Mouse (Mus musculus): ENCODE measurements around the gene Klhl3. TPM values are rescaled to one million over a fixed set of nuclear protein-coding genes. Genes with fewer than 3 reads are reported as not detected.

Klhl3 gene
- polyA plus RNA-seq, 1 experiment = not detected

GRCm38 (mm10) chr13:58066081-58066495 lies 47.3 kb downstream of the Klhl3 start:
- peaks cover 4% of the 10 kb centered on the region; the same call in 1 of the 2 replicates for H3K36me3 ChIP-seq (ENCODE audit: control insufficient read depth)
- no peak for TF ChIP-seq GATA1 (IDR thresholded peaks at IDR 0.05; ENCODE audit: low read length)
- TF ChIP-seq TAL1 (IDR thresholded peaks at IDR 0.05; ENCODE audit: low read length) = no peak
- no peak overlapping the region for H3K4me3 ChIP-seq (replicated peaks)
- H3K27me3 ChIP-seq (ENCODE audit: control insufficient read depth) = no peaks in the 10 kb centered on the region; the same call in 1 of the 2 replicates
- H3K4me1 ChIP-seq (ENCODE audit: control insufficient read depth) = peaks cover 6% of the 10 kb centered on the region; the same call in 1 of the 2 replicates
- no peaks in the 10 kb centered on the region for H3K9me3 ChIP-seq (ENCODE audit: control insufficient read depth, low read length)

GRCm38 (mm10) chr13:58065316-58065715 lies 48.1 kb downstream of the Klhl3 start:
- peaks cover 4% of the 10 kb centered on the region; the same call in 1 of the 2 replicates for H3K36me3 ChIP-seq (ENCODE audit: control insufficient read depth)
- H3K4me3 ChIP-seq (replicated peaks) = no peak overlapping the region
- H3K9me3 ChIP-seq (ENCODE audit: control insufficient read depth, low read length) = no peaks in the 10 kb centered on the region
- peaks cover 6% of the 10 kb centered on the region; the same call in 1 of the 2 replicates for H3K4me1 ChIP-seq (ENCODE audit: control insufficient read depth)
- TF ChIP-seq GATA1 (IDR thresholded peaks at IDR 0.05; ENCODE audit: low read length) (no peak), TAL1 (IDR thresholded peaks at IDR 0.05; ENCODE audit: low read length) (no peak)
- no peaks in the 10 kb centered on the region; the same call in 1 of the 2 replicates for H3K27me3 ChIP-seq (ENCODE audit: control insufficient read depth)

- TF ChIP-seq TAL1 (IDR thresholded peaks at IDR 0.05; ENCODE audit: low read length) = no peak
- no peak for TF ChIP-seq GATA1 (IDR thresholded peaks at IDR 0.05; ENCODE audit: low read length)
- H3K36me3 ChIP-seq (ENCODE audit: control insufficient read depth) = peaks cover 4% of the 10 kb centered on the region; the same call in 1 of the 2 replicates
- no peaks in the 10 kb centered on the region for H3K27me3 ChIP-seq (ENCODE audit: control insufficient read depth)
- no peaks in the 10 kb centered on the region for H3K4me1 ChIP-seq (ENCODE audit: control insufficient read depth)
- no peak overlapping the region for H3K4me3 ChIP-seq (replicated peaks)
- peaks cover 4% of the 10 kb centered on the region for H3K9me3 ChIP-seq (ENCODE audit: control insufficient read depth, low read length)
These were observed 55.2 kb downstream of the Klhl3 start for GRCm38 (mm10) chr13:58057953-58058870.

GRCm38 (mm10) chr13:58056618-58057017 lies 56.8 kb downstream of the Klhl3 start:
- TF ChIP-seq GATA1 (IDR thresholded peaks at IDR 0.05; ENCODE audit: low read length) (no peak), TAL1 (IDR thresholded peaks at IDR 0.05; ENCODE audit: low read length) (no peak)
- Histone ChIP-seq H3K9me3 (ENCODE audit: control insufficient read depth, low read length) (peaks cover 5% of the 10 kb centered on the region), H3K36me3 (ENCODE audit: control insufficient read depth) (no peaks in the 10 kb centered on the region; the same call in 1 of the 2 replicates), H3K4me1 (ENCODE audit: control insufficient read depth) (no peaks in the 10 kb centered on the region), H3K4me3 (replicated peaks) (no peak overlapping the region), H3K27me3 (ENCODE audit: control insufficient read depth) (no peaks in the 10 kb centered on the region)

- H3K27me3 ChIP-seq (ENCODE audit: control insufficient read depth) = no peaks in the 10 kb centered on the region
- H3K36me3 ChIP-seq (ENCODE audit: control insufficient read depth) = no peaks in the 10 kb centered on the region
- H3K4me3 ChIP-seq (replicated peaks) = no peak overlapping the region
- TF ChIP-seq TAL1 (IDR thresholded peaks at IDR 0.05; ENCODE audit: low read length) = no peak
- TF ChIP-seq GATA1 (IDR thresholded peaks at IDR 0.05; ENCODE audit: low read length) = no peak
- H3K4me1 ChIP-seq (ENCODE audit: control insufficient read depth) = no peaks in the 10 kb centered on the region
- peaks cover 5% of the 10 kb centered on the region for H3K9me3 ChIP-seq (ENCODE audit: control insufficient read depth, low read length)
These were observed 59.8 kb downstream of the Klhl3 start for GRCm38 (mm10) chr13:58053628-58054027.

- Histone ChIP-seq H3K36me3 (ENCODE audit: control insufficient read depth) (no peaks in the 10 kb centered on the region), H3K4me1 (ENCODE audit: control insufficient read depth) (no peaks in the 10 kb centered on the region; the same call in 1 of the 2 replicates), H3K27me3 (ENCODE audit: control insufficient read depth) (no peaks in the 10 kb centered on the region), H3K9me3 (ENCODE audit: control insufficient read depth, low read length) (peaks cover 5% of the 10 kb centered on the region), H3K4me3 (replicated peaks) (no peak overlapping the region)
- TF ChIP-seq GATA1 (IDR thresholded peaks at IDR 0.05; ENCODE audit: low read length) = no peak
- no peak for TF ChIP-seq TAL1 (IDR thresholded peaks at IDR 0.05; ENCODE audit: low read length)
These were observed 61.7 kb downstream of the Klhl3 start for GRCm38 (mm10) chr13:58051654-58052053.

- Histone ChIP-seq H3K27me3 (ENCODE audit: control insufficient read depth) (no peaks in the 10 kb centered on the region), H3K36me3 (ENCODE audit: control insufficient read depth) (no peaks in the 10 kb centered on the region), H3K4me3 (replicated peaks) (no peak overlapping the region), H3K4me1 (ENCODE audit: control insufficient read depth) (no peaks in the 10 kb centered on the region; the same call in 1 of the 2 replicates), H3K9me3 (ENCODE audit: control insufficient read depth, low read length) (peaks cover 2% of the 10 kb centered on the region; the same call in 1 of the 2 replicates)
- TF ChIP-seq TAL1 (IDR thresholded peaks at IDR 0.05; ENCODE audit: low read length) (no peak), GATA1 (IDR thresholded peaks at IDR 0.05; ENCODE audit: low read length) (no peak)
These were observed 62.1 kb downstream of the Klhl3 start for GRCm38 (mm10) chr13:58051251-58051650.

- no peak for TF ChIP-seq GATA1 (IDR thresholded peaks at IDR 0.05; ENCODE audit: low read length)
- TF ChIP-seq TAL1 (IDR thresholded peaks at IDR 0.05; ENCODE audit: low read length) = no peak
- H3K9me3 ChIP-seq (ENCODE audit: control insufficient read depth, low read length) = peaks cover 4% of the 10 kb centered on the region; the same call in 1 of the 2 replicates
- H3K27me3 ChIP-seq (ENCODE audit: control insufficient read depth) = no peaks in the 10 kb centered on the region
- no peaks in the 10 kb centered on the region; the same call in 1 of the 2 replicates for H3K4me1 ChIP-seq (ENCODE audit: control insufficient read depth)
- H3K36me3 ChIP-seq (ENCODE audit: control insufficient read depth) = no peaks in the 10 kb centered on the region
- H3K4me3 ChIP-seq (replicated peaks) = no peak overlapping the region
These were observed 64.3 kb downstream of the Klhl3 start for GRCm38 (mm10) chr13:58049121-58049520.

GRCm38 (mm10) chr13:58048076-58048475 lies 65.3 kb downstream of the Klhl3 start:
- Histone ChIP-seq H3K27me3 (ENCODE audit: control insufficient read depth) (no peaks in the 10 kb centered on the region), H3K4me1 (ENCODE audit: control insufficient read depth) (no peaks in the 10 kb centered on the region; the same call in 1 of the 2 replicates), H3K9me3 (ENCODE audit: control insufficient read depth, low read length) (peaks cover 2% of the 10 kb centered on the region; the same call in 1 of the 2 replicates), H3K4me3 (replicated peaks) (no peak overlapping the region), H3K36me3 (ENCODE audit: control insufficient read depth) (no peaks in the 10 kb centered on the region)
- TF ChIP-seq TAL1 (IDR thresholded peaks at IDR 0.05; ENCODE audit: low read length) = no peak
- TF ChIP-seq GATA1 (IDR thresholded peaks at IDR 0.05; ENCODE audit: low read length) = no peak

Measured in erythroblast, embryonic 14.5 days (primary cell).